Mouse (Mus musculus) midbrain, postnatal 0 days (tissue): ENCODE data around the gene Faap24. TPM values are rescaled to one million over a fixed set of nuclear protein-coding genes. Genes with fewer than 3 reads are reported as not detected.

ENCODE experiments used
- ATAC-seq: fragments of 200-750 bp; cut with Nextera tagmentation; 2 replicates; pipeline ENCODE4 v1.8.0; 2017; ENCODE audit warnings: moderate number of reproducible peaks, mild to moderate bottlenecking, moderate TSS enrichment, moderate library complexity; ENCODE audit not compliant: low FRiP score
- DNase-seq: peaks from one replicate; pipeline ENCODE4 v3.0.0-alpha.2; 2015; ENCODE audit warnings: low spot score
- H3K27ac ChIP-seq: fragments of 300-500 bp; sonication (generic); 2 replicates; pipeline ENCODE4 v1.5.1; 2014; ENCODE audit warnings: low read depth, mild to moderate bottlenecking, low read length, mixed read lengths
- H3K27me3 ChIP-seq: fragments of 300-500 bp; sonication (generic); 2 replicates; pipeline ENCODE4 v1.6.1; 2014; ENCODE audit warnings: low read length, control low read depth, mixed read lengths; ENCODE audit not compliant: insufficient read depth
- H3K36me3 ChIP-seq: fragments of 300-500 bp; sonication (generic); 2 replicates; pipeline ENCODE4 v1.6.1; 2014; ENCODE audit warnings: low read length, control low read depth, mixed read lengths; ENCODE audit not compliant: insufficient read depth
- H3K4me1 ChIP-seq: fragments of 300-500 bp; sonication (generic); 2 replicates; pipeline ENCODE4 v1.6.1; 2014; ENCODE audit warnings: mild to moderate bottlenecking, control low read depth, antibody characterized with exemption, low read length, mixed read lengths; ENCODE audit not compliant: insufficient read depth
- H3K4me2 ChIP-seq: fragments of 300-500 bp; sonication (generic); 2 replicates; pipeline ENCODE4 v1.6.1; 2014; ENCODE audit warnings: low read depth, mild to moderate bottlenecking, low read length, mixed read lengths; ENCODE audit not compliant: poor library complexity, severe bottlenecking
- H3K4me3 ChIP-seq: fragments of 300-500 bp; sonication (generic); 2 replicates; pipeline ENCODE4 v1.5.1; 2014; ENCODE audit warnings: low read depth, mild to moderate bottlenecking, low read length, moderate library complexity
- H3K9ac ChIP-seq: fragments of 300-500 bp; sonication (generic); replicated peaks from 2 replicates; pipeline ENCODE4 v1.6.1; 2014; ENCODE audit warnings: mild to moderate bottlenecking, low read length, moderate library complexity, mixed read lengths; ENCODE audit not compliant: poor library complexity, severe bottlenecking
- H3K9me3 ChIP-seq: fragments of 300-500 bp; sonication (generic); 2 replicates; pipeline ENCODE4 v1.6.1; 2016; ENCODE audit warnings: low read length, control low read depth
- CTCF ChIP-seq: IDR thresholded peaks from 2 replicates; pipeline ENCODE4 v1.5.1; 2016; ENCODE audit warnings: antibody characterized with exemption, mild to moderate bottlenecking
- WGBS: fragments of 180-500 bp; shearing (Covaris S2); extraction: QIAGEN DNeasy Blood & Tissue Kit; methylation state at CpG from one replicate; pipeline ENCODE4 v1.1.7; 2014; 5-methylcytosine and 5-hydroxymethylcytosine counted together
- polyA plus RNA-seq: library from polyadenylated mRNA; unstranded; fragments of >200 nt; fragmentation: Nextera tagmentation; extraction: Ambion mirVana; gene quantifications from 2 replicates; pipeline ENCODE4 v1.2.1, GENCODE M21; 2015
- total RNA-seq: library from RNA; depleted of rRNA; stranded (reverse); fragments of >200 nt; gene quantifications from 2 replicates; pipeline ENCODE4 v1.2.3, GENCODE M21; 2014

Faap24 gene
- total and polyA plus RNA-seq, 2 experiments from 2014 or later, result 5.8 to 10.4 TPM

GRCm38 (mm10) chr7:35373146-35373989, 23.3 kb downstream of the Faap24 start:
- WGBS, result 65% methylated on average over 16 of the region's 16 CpGs
- no peaks in the 10 kb centered on the region for H3K4me1 ChIP-seq

GRCm38 (mm10) chr7:35372483-35373017, 24.1 kb downstream of the Faap24 start:
- Histone ChIP-seq H3K4me1 (no peaks in the 10 kb centered on the region), H3K4me2 (no peak overlapping the region), H3K4me3 (no peak overlapping the region), H3K36me3 (no peaks in the 10 kb centered on the region), H3K27me3 (no peaks in the 10 kb centered on the region), H3K27ac (no peak overlapping the region), H3K9me3 (no peaks in the 10 kb centered on the region), H3K9ac (no peak overlapping the region)
- DNase-seq (no peak), ATAC-seq (no peak)
- 90% methylated on average over 14 of the region's 14 CpGs for WGBS
- no peak for TF ChIP-seq CTCF

More at GRCm38 (mm10) chr7:35373146-35373989, 23.3 kb downstream of the Faap24 start:
- H3K36me3 ChIP-seq, result no peaks in the 10 kb centered on the region
- no peak overlapping the region for H3K9ac ChIP-seq
- no peaks in the 10 kb centered on the region for H3K27me3 ChIP-seq
- DNase-seq (no peak), ATAC-seq (no peak)
- TF ChIP-seq CTCF, result no peak
- H3K4me3 ChIP-seq, result no peak overlapping the region
- H3K27ac ChIP-seq, result no peak overlapping the region
- H3K9me3 ChIP-seq, result no peaks in the 10 kb centered on the region
- no peak overlapping the region for H3K4me2 ChIP-seq

DNA sequence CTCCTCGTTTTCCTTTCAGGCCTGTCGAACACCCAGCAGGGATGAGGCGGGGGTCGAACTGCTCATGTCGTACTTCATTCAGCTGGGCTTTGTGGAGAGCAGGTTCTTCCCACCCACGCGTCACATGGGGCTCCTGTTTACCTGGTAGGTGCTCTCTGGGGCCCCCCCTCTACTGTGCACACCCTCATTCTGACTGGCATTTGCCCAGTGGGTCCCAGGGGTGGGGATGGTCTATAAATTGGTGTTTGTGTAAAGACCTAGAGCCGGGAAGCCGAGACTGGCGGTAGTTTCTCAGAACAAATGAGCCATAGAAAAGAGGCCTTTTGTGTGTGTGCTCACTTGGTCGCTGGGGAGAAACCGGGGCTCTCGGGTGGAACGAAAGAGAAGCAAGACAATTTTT, 25.5 kb downstream of the Faap24 start:
- H3K4me3 ChIP-seq, result no peak overlapping the region
- no peak overlapping the region for H3K4me2 ChIP-seq
- no peaks in the 10 kb centered on the region for H3K36me3 ChIP-seq
- no peaks in the 10 kb centered on the region for H3K4me1 ChIP-seq
- H3K27me3 ChIP-seq, result no peaks in the 10 kb centered on the region
- H3K9me3 ChIP-seq, result no peaks in the 10 kb centered on the region
- ATAC-seq (no peak), DNase-seq (no peak)
- H3K27ac ChIP-seq, result no peak overlapping the region
- 21% methylated on average over 14 of the region's 14 CpGs for WGBS
- no peak for TF ChIP-seq CTCF
- H3K9ac ChIP-seq, result no peak overlapping the region

- Histone ChIP-seq H3K4me3 (no peak overlapping the region), H3K27ac (no peak overlapping the region), H3K9ac (no peak overlapping the region), H3K9me3 (no peaks in the 10 kb centered on the region), H3K4me1 (no peaks in the 10 kb centered on the region), H3K27me3 (no peaks in the 10 kb centered on the region), H3K36me3 (no peaks in the 10 kb centered on the region), H3K4me2 (no peak overlapping the region)
- DNase-seq (no peak), ATAC-seq (no peak)
- no peak for TF ChIP-seq CTCF
- 77% methylated on average over 12 of the region's 12 CpGs for WGBS
Observed at GRCm38 (mm10) chr7:35365161-35365910, 31.3 kb downstream of the Faap24 start.

DNA sequence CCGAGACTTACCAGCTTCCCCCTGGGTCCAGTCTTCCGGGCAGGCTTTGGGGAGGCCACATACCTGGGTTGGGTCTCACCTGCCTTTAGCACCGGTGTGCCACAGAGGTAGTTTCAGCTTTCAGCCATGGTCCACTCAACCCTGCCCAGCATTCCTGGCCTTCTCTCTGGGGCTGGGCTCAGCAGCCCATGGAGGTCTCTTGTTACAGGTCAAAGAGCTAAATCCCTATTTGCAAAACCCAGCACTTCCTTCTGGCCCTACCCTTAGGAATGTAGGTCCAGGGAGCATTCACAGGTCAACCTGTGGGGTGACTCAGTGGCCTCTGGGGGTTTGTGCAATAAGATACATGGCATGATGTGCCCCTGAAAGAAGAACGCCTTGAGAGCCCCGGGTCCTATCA, 33.8 kb downstream of the Faap24 start:
- DNase-seq, result no peak
- TF ChIP-seq CTCF, result no peak
- no peak overlapping the region for H3K4me3 ChIP-seq
- ATAC-seq, result no peak
- no peaks in the 10 kb centered on the region for H3K9me3 ChIP-seq
- no peaks in the 10 kb centered on the region for H3K27me3 ChIP-seq
- no peaks in the 10 kb centered on the region for H3K36me3 ChIP-seq
- H3K4me2 ChIP-seq, result no peak overlapping the region
- WGBS, result 89% methylated on average over 5 of the region's 5 CpGs
- no peak overlapping the region for H3K9ac ChIP-seq
- H3K27ac ChIP-seq, result no peak overlapping the region
- no peaks in the 10 kb centered on the region for H3K4me1 ChIP-seq

GRCm38 (mm10) chr7:35362253-35362652, 34.4 kb downstream of the Faap24 start:
- H3K4me2 ChIP-seq, result no peak overlapping the region
- ATAC-seq, result no peak
- no peaks in the 10 kb centered on the region for H3K9me3 ChIP-seq
- no peaks in the 10 kb centered on the region for H3K27me3 ChIP-seq
- no peaks in the 10 kb centered on the region for H3K36me3 ChIP-seq
- H3K4me3 ChIP-seq, result no peak overlapping the region
- no peak for DNase-seq
- WGBS, result 76% methylated on average over 5 of the region's 5 CpGs
- no peaks in the 10 kb centered on the region for H3K4me1 ChIP-seq
- no peak overlapping the region for H3K27ac ChIP-seq
- H3K9ac ChIP-seq, result no peak overlapping the region
- no peak for TF ChIP-seq CTCF
